Mouse (Mus musculus): ENCODE measurements around the gene Klrg2.

- TF ChIP-seq POLR2A (IDR thresholded peaks at IDR 0.05; ENCODE audit: low read depth, low read length) (no peak), CTCF (conservative IDR thresholded peaks at IDR 0.05; ENCODE audit: insufficient read depth, insufficient read length, low read depth, low read length) (peak; percentile 30)
Measured at GRCm38 (mm10) chr6:38669580-38669979, 32.5 kb upstream of the Klrg2 start.
